Mouse (Mus musculus) bone marrow macrophage, adult 2 months (primary cell): ENCODE data around the gene Ppm1a. TPM values are rescaled to one million over a fixed set of nuclear protein-coding genes. Genes with fewer than 3 reads are reported as not detected.

Experiments
- H3K27ac ChIP-seq: 2 replicates; pipeline ENCODE4 v1.5.1; 2012; ENCODE audit warnings: low read depth, low read length; ENCODE audit not compliant: insufficient read depth
- H3K4me1 ChIP-seq: 2 replicates; pipeline ENCODE4 v1.6.1; 2012; ENCODE audit warnings: low read length; ENCODE audit not compliant: control insufficient read depth, insufficient read depth
- H3K4me3 ChIP-seq: 2 replicates; pipeline ENCODE4 v1.5.1; 2012; ENCODE audit warnings: mild to moderate bottlenecking, low read length, moderate library complexity; ENCODE audit not compliant: insufficient read depth
- CTCF ChIP-seq: IDR thresholded peaks from 2 replicates; pipeline ENCODE4 v1.5.1; 2012; ENCODE audit warnings: low read depth, mild to moderate bottlenecking, low read length, moderate library complexity
- POLR2A ChIP-seq: IDR thresholded peaks from 2 replicates; pipeline ENCODE4 v1.6.1; 2012; ENCODE audit warnings: mild to moderate bottlenecking, low read depth, low read length, borderline replicate concordance
- polyA plus RNA-seq: library from polyadenylated mRNA; stranded (reverse); fragments of >200 nt; gene quantifications from 2 replicates; pipeline ENCODE4 v1.2.4, GENCODE M21; 2012; ENCODE audit not compliant: missing spikeins, insufficient read depth, insufficient read length

Ppm1a gene
- polyA plus RNA-seq, 1 experiment: 84.4 TPM

DNA sequence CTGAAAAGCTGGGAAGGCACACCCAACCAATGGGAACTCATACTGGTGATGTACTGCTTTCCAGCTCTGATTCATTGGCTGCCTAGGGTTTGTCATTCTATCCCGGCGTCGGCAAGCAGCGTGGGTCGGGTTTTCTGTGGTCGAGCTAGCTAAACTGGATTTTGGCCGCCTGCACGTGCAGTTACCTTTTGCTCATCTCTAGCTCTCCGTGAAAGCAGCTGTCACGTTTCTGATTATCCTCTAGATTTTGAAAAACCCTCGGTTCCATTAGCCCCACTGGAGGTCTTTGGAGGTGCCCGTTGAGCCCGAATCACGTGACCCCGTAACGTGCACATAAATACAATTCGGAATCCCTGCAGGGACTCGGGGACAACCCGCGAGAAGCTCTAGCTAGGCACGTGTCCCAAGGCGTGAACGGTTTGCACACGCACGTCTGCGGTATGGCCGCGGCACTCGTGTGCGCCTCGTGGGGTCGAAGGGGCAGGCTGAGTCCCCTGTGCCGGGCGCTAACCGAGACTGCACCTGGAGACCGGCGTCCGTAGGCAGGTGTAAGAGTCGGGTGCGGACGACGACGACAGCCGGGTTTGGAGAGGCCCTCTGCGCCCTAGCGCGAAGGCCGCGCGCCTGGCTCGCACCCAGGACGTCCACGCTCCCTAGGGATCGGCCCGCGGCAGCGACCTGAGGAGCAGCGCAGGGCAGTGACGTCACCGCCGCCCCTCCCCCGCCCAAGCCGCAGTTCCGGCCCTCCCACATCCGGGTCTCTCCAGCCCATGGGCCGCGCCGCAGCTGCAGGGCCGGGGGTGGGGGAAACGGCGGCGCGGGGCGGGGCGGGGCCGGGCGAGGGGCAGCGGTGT, 3.3 kb downstream of the Ppm1a start:
- peak overlapping the region; percentile 92 for H3K27ac ChIP-seq
- peak overlapping the region; percentile 100 for H3K4me3 ChIP-seq
- peaks cover 20% of the 10 kb centered on the region for H3K4me1 ChIP-seq
- TF ChIP-seq CTCF (no peak), POLR2A (no peak)

DNA sequence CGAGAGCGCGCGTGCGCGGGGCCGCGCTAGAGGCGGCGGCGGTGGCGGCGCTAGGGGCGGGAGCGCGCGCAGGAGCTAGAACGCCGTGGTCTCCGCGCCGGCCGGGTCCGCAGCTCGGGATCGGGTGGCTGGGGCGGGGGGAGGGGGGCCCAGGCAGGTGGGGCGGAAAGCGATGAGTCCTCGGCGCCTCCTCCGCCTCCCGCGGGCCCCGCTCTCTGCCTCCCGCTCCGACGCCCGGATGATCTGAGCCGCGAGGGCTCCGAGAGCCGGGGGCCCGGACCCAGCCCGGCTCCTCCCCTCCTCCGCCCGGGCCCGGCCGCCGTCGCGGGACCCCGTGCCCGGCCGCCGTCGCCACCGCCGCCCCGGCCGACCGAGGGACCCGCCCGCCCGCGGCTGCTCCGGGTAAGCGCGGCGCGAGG, 4.0 kb downstream of the Ppm1a start:
- peaks cover 20% of the 10 kb centered on the region for H3K4me1 ChIP-seq
- peak overlapping the region; percentile 54 for H3K27ac ChIP-seq
- peak overlapping the region; percentile 86 for H3K4me3 ChIP-seq
- TF ChIP-seq POLR2A (no peak), CTCF (no peak)

DNA sequence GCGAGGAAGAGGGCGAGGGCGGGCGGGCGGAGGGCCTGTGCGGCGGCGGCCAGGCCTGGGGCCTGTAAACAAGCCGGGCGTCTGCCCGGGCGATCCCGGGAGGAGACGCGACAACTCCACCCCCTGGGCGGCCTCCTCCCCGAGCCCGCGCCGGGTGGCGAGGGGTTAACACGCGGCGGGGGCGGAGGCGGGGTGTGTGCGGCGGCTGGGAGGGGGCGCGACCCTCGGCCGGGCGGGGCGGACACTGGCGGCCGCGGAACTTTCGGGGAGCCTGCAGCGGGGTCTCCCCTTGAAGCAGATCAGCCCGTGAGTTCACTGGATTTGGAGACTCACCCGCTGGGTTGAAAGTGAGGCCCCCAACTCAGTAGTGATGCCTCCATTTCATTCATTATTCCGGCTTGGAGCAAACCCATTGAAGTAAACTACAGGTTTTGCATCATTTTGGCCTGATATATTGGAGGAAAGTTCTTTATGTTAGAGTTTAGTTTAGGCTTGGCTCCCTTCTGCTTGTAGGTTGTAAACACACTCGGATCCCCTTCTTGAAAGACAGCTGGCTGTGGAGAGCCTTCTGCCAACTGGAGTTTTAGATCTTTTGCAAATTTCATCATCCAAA, 4.5 kb downstream of the Ppm1a start:
- TF ChIP-seq POLR2A (no peak), CTCF (no peak)
- H3K4me3 ChIP-seq: peak overlapping the region; percentile 86
- peak overlapping the region; percentile 54 for H3K27ac ChIP-seq
- H3K4me1 ChIP-seq: peaks cover 20% of the 10 kb centered on the region

DNA sequence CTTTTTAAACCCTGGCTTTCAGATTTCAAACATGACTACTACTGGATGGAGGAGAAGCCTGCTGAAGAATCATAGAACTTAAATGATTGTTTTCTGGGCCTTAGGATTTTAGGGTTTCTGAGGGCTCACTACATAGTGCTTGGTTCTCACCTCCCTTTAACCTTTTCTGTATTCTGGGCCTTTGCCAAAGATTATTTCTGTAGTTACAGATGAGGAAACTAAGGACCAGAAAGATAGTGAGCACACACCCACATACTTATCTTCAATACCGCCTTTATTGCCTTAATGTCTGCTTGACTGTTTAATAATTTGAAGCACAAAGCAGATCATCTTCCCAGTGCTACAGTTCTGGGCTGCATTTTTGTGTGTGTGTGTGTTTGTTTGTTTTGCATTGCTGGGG, 5.2 kb downstream of the Ppm1a start:
- no peak for TF ChIP-seq POLR2A
- no peak for TF ChIP-seq CTCF
- Histone ChIP-seq H3K4me3 (peak overlapping the region; percentile 86), H3K27ac (no peak overlapping the region), H3K4me1 (peaks cover 20% of the 10 kb centered on the region)

DNA sequence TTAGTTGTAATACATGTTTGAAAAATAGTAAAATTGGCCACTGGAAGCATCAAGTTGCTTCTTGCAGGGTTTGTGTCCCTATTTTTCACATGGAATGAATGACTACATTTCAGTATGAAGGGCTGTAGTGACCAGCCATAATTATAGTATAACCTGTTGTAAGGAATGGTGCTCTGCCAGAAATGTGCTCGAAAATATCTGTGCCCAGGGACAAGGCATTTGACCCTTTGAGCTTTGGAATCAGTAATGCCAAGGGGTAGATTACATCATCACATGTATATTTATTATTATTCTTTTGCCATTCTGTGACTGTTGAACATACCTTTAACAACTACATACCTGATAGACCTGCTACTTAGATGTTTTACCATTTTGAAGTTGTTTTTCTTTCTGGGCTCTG, 5.9 kb downstream of the Ppm1a start:
- TF ChIP-seq CTCF (no peak), POLR2A (no peak)
- Histone ChIP-seq H3K4me3 (no peak overlapping the region), H3K4me1 (peaks cover 24% of the 10 kb centered on the region), H3K27ac (no peak overlapping the region)

DNA sequence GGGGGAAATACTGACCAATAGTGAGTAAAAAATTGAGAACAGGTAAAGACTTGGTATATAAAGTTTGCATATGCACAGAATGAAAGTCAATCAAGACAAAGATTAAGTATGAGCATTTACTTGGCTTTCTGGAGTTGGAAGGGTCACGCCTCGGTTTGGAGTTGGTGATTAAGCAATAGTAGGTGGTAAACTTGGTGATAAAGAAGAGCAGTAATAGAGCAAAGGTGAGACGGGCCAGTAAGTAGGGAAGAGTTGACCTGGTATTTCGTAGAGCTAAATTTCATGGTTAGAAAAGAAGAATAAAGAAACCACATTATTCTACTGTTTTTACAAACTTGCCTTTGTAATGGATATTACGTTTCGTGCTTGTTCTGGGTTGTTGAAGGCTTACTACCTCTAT, 10.6 kb downstream of the Ppm1a start:
- H3K4me3 ChIP-seq: no peak overlapping the region
- no peak for TF ChIP-seq POLR2A
- TF ChIP-seq CTCF: no peak
- H3K4me1 ChIP-seq: peaks cover 24% of the 10 kb centered on the region
- H3K27ac ChIP-seq: no peak overlapping the region

DNA sequence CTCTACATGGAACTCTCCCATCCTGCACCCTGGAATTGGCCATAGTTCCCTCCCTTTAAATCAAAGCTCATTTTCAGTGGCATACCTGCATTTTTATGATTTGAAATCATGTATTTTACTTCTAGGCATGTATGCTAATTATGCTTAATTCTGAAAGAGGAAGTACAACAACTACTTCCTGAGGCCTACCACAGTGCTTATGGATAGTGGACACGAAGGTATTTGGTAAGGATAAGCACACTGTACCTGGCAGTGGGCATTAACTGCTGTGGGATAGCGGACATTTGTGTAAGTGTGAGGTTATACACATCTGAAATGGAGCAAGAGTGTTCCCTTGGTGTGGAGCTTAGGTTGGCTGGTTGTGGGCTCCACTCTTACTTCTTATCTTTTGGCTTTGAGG, 11.0 kb downstream of the Ppm1a start:
- Histone ChIP-seq H3K4me1 (peaks cover 21% of the 10 kb centered on the region), H3K4me3 (no peak overlapping the region), H3K27ac (no peak overlapping the region)
- TF ChIP-seq POLR2A (no peak), CTCF (no peak)

DNA sequence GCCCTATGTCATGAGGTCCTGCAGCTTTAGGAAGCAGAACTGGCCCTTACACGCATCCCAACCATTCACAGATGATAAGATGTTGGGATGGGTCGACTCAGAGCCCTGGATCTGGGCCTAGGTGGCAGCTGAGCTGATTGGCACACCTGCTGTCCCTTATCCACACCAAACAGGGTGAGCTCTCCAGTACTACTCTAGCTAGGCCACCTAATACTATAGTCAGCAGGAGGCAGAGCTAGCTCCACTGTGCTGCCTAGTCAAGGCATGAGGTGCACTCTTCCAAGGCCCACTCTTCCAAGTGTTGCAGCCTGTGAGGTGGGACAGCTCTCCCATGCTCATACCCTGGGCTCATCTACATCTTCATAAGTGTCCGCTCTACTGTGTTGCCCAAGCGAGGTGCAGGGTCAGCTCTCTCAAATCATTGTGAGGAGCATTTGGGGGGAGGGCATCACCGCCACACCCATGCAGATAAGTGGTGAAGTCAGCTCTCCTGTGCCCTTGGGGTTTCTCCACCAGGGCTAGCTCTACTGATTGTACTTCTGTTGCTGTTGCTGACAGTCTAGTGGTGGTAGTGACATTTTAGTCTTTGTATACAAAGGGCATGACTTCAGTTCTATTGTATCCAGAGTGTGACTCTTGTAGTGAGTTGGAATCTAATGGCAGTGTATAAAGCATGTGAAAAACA, 12.4 kb downstream of the Ppm1a start:
- H3K27ac ChIP-seq: no peak overlapping the region
- TF ChIP-seq CTCF: no peak
- TF ChIP-seq POLR2A: no peak
- H3K4me1 ChIP-seq: peaks cover 19% of the 10 kb centered on the region
- H3K4me3 ChIP-seq: no peak overlapping the region

DNA sequence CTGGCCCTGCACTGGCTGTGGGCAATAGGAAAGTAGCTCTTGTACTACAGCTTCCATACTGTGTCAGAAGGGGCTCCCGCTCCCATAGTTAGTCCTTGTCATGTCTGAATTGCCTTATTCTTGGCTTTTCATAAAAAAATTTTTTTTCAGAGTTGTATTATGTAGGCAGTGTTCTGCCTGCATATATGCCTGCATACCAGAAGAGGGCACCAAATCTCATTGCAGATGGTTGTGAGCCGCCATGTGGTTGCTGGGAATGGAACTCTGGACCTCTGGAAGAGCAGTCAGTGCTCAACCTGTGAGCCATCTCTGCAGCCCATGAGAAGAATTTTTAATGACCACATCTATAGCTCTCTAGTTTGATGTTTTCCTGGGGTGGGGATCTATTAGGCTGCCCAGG, 13.9 kb downstream of the Ppm1a start:
- peaks cover 19% of the 10 kb centered on the region for H3K4me1 ChIP-seq
- TF ChIP-seq POLR2A (no peak), CTCF (no peak)
- H3K27ac ChIP-seq: no peak overlapping the region
- no peak overlapping the region for H3K4me3 ChIP-seq

DNA sequence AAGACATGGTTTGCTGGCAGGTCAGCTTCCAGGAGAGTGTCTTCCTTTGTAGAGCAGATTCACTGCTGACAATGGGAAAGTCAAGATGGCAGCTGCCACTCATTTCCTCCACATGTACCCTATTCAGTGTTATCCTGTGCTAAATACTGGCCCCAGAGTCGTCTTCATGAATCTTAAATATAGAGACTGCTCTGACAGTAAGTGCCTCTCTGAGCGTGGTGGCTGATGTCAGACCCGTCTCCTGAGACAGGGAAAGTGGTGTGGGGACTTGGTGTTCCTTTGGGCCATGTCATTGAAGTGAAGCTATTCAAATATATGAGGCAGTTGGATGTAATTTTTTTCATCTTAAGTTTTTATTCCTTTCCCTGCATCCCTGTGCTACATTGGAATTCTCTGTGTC, 14.5 kb downstream of the Ppm1a start:
- H3K27ac ChIP-seq: no peak overlapping the region
- no peak overlapping the region for H3K4me3 ChIP-seq
- TF ChIP-seq CTCF (no peak), POLR2A (no peak)
- peaks cover 19% of the 10 kb centered on the region for H3K4me1 ChIP-seq
